Mouse (Mus musculus): ENCODE measurements around the gene Rnf212b. TPM values are rescaled to one million over a fixed set of nuclear protein-coding genes. Genes with fewer than 3 reads are reported as not detected.

Rnf212b gene
- polyA plus RNA-seq, 1 experiment from 2014 or later = not detected

GRCm38 (mm10) chr14:54876539-54877047, 62.7 kb downstream of the Rnf212b start:
- H3K4me1 ChIP-seq = peaks cover 15% of the 10 kb centered on the region
- H3K36me3 ChIP-seq = no peaks in the 10 kb centered on the region
- under 1% methylated on average over 66 of the region's 72 CpGs for whole genome bisulfite sequencing
- peak overlapping the region; percentile 78 for H3K9ac ChIP-seq
- peak overlapping the region; percentile 63; the same call in 1 of the 2 replicates for H3K27ac ChIP-seq
- peak overlapping the region; percentile 99 for H3K4me2 ChIP-seq (replicated peaks)
- H3K4me3 ChIP-seq = peak overlapping the region; percentile 71
- no peaks in the 10 kb centered on the region for H3K9me3 ChIP-seq
- ATAC-seq (ENCODE audit: insufficient number of reproducible peaks, insufficient read depth, low FRiP score, low TSS enrichment) = peak; percentile 84
- H3K27me3 ChIP-seq = peaks cover 18% of the 10 kb centered on the region; the same call in 1 of the 2 replicates

- H3K4me3 ChIP-seq = peak within 1 kb of the TSS; percentile 71
- no peaks in the 10 kb centered on the region for H3K36me3 ChIP-seq
- H3K27ac ChIP-seq = peak within 1 kb of the TSS; percentile 63; the same call in 1 of the 2 replicates
- H3K27me3 ChIP-seq = peaks cover 18% of the 10 kb centered on the region; the same call in 1 of the 2 replicates
- ATAC-seq (ENCODE audit: insufficient number of reproducible peaks, insufficient read depth, low FRiP score, low TSS enrichment) = peak; percentile 73
- H3K9me3 ChIP-seq = no peaks in the 10 kb centered on the region
- WGBS = 0% methylated on average over 58 of the region's 61 CpGs
- H3K9ac ChIP-seq = peak within 1 kb of the TSS; percentile 78
- peaks cover 15% of the 10 kb centered on the region for H3K4me1 ChIP-seq
- peak within 1 kb of the TSS; percentile 99 for H3K4me2 ChIP-seq (replicated peaks)
Observed at GRCm38 (mm10) chr14:54877048-54877715, 63.2 kb downstream of the Rnf212b start, which contains the start of gene Ppp1r3e. Gene Ppp1r3e, minus strand, starts transcription at chr14:54877550.

- WGBS = under 1% methylated on average over 27 of the region's 27 CpGs
- peak within 1 kb of the TSS; percentile 84 for H3K4me2 ChIP-seq (replicated peaks)
- H3K9me3 ChIP-seq = no peaks in the 10 kb centered on the region
- H3K4me3 ChIP-seq = peak within 1 kb of the TSS; percentile 66
- H3K27me3 ChIP-seq = 0 out of 2 replicates have a peak, but pooled peaks cover under 1% of the 10 kb centered on the region
- peak within 1 kb of the TSS; percentile 85 for H3K9ac ChIP-seq
- ATAC-seq (ENCODE audit: insufficient number of reproducible peaks, insufficient read depth, low FRiP score, low TSS enrichment) = peak; percentile 83
- peak within 1 kb of the TSS; percentile 94 for H3K27ac ChIP-seq
- peaks cover 20% of the 10 kb centered on the region; the same call in 1 of the 2 replicates for H3K36me3 ChIP-seq
- H3K4me1 ChIP-seq = peaks cover 18% of the 10 kb centered on the region
Observed at GRCm38 (mm10) chr14:54883154-54884021, 69.4 kb downstream of the Rnf212b start, which contains the start of the genes Bcl2l2 and Gm20521. Gene Bcl2l2, plus strand, starts transcription at chr14:54883377. Gene Gm20521, plus strand, starts transcription at chr14:54883441.

- 20% methylated on average over 21 of the region's 21 CpGs for WGBS
- ATAC-seq (ENCODE audit: insufficient number of reproducible peaks, insufficient read depth, low FRiP score, low TSS enrichment) = 0 out of 2 replicates have a peak, but pooled peaks have one; percentile 14
Observed at GRCm38 (mm10) chr14:54884022-54884712, 70.2 kb downstream of the Rnf212b start.

DNA sequence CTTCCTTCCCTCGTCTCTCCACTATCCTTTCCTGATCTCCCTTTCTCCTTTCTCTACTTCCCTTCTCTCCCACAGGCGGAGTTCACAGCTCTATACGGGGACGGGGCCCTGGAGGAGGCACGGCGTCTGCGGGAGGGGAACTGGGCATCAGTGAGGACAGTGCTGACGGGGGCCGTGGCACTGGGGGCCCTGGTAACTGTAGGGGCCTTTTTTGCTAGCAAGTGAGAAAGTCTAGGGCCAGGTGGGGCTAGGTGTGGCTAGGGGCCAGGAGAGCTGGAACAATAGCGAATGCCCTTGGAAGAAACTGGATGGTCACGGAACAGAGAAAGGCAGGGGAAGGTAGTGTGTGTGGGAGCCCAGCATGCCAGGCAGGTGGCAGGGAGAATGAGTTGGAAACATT, 71.4 kb downstream of the Rnf212b start:
- Histone ChIP-seq H3K4me2 (replicated peaks) (peak overlapping the region; percentile 84; the same call in 1 of the 2 replicates), H3K27ac (no peak overlapping the region), H3K27me3 (no peaks in the 10 kb centered on the region), H3K36me3 (peaks cover 20% of the 10 kb centered on the region; the same call in 1 of the 2 replicates), H3K9ac (0 out of 2 replicates have a peak overlapping the region, but pooled peaks have one; percentile 27), H3K4me1 (peaks cover 18% of the 10 kb centered on the region), H3K4me3 (no peak overlapping the region), H3K9me3 (no peaks in the 10 kb centered on the region)
- ATAC-seq (ENCODE audit: insufficient number of reproducible peaks, insufficient read depth, low FRiP score, low TSS enrichment) = no peak
- 89% methylated on average over 11 of the region's 11 CpGs for WGBS

More at GRCm38 (mm10) chr14:54884022-54884712, 70.2 kb downstream of the Rnf212b start:
- H3K9me3 ChIP-seq = no peaks in the 10 kb centered on the region
- peak overlapping the region; percentile 85 for H3K9ac ChIP-seq
- peaks cover 18% of the 10 kb centered on the region for H3K4me1 ChIP-seq
- H3K4me3 ChIP-seq = peak overlapping the region; percentile 66
- H3K27me3 ChIP-seq = no peaks in the 10 kb centered on the region
- H3K36me3 ChIP-seq = peaks cover 20% of the 10 kb centered on the region; the same call in 1 of the 2 replicates
- H3K4me2 ChIP-seq (replicated peaks) = peak overlapping the region; percentile 84
- H3K27ac ChIP-seq = peak overlapping the region; percentile 94

DNA sequence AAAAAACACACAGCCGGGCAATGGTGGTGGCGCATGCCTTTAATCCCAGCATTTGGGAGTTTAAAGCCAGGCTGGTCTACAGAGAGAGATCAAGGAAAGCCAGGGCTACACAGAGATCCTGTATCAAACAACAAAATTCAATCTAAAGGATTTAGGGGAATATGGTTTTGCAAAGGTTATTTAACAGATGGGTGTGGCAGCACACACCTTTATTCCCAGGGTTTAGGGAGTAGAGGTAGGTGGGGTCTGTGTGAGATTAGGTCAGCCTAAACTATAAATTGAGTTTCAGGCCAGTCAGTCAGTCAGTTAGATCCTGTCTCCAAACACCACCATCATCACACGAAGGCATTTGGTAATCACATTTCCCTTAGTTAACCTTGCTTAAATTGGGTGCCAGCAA, 78.3 kb downstream of the Rnf212b start, which contains the start of gene Pabpn1:
Gene Pabpn1, plus strand, starts transcription at position 301 of the 400 bp plus-strand sequence.
- ATAC-seq (ENCODE audit: insufficient number of reproducible peaks, insufficient read depth, low FRiP score, low TSS enrichment) = no peak
- Histone ChIP-seq H3K36me3 (peaks cover 17% of the 10 kb centered on the region), H3K9me3 (no peaks in the 10 kb centered on the region), H3K4me1 (peaks cover 12% of the 10 kb centered on the region; the same call in 1 of the 2 replicates), H3K9ac (0 out of 2 replicates have a peak within 1 kb of the TSS, but pooled peaks have one; percentile 6), H3K4me2 (replicated peaks) (peak within 1 kb of the TSS; percentile 43), H3K27me3 (no peaks in the 10 kb centered on the region), H3K27ac (peak within 1 kb of the TSS; percentile 73), H3K4me3 (peak within 1 kb of the TSS; percentile 96)
- WGBS = 90% methylated on average over 3 of the region's 3 CpGs

DNA sequence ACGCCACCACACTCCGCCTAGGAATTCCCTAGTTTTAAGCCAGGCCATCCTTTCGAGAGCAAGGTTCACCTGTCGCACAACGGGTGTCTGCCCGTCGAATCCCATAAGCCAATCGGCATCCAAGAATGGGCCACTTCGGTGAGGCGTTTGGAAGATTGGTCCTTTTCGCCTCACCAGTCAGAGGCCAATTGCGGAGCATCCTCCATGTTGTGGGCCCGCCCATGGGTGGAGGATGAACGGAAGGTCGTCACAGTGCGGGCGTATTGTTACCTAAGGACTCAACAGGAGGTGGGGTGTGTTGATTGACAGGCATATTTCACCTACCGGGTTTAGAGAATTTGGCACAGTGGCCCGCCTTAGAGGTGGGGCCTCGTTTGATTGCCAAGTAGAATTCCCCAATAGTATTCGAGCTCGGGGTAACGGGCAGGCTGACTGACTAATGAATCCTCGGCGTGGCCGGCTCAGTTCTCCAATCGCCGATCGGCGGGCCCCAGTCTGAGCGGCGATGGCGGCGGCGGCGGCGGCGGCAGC, 79.8 kb downstream of the Rnf212b start:
- Histone ChIP-seq H3K9ac (peak overlapping the region; percentile 99), H3K4me2 (replicated peaks) (peak overlapping the region; percentile 43), H3K9me3 (no peaks in the 10 kb centered on the region), H3K36me3 (peaks cover 30% of the 10 kb centered on the region), H3K27me3 (no peaks in the 10 kb centered on the region), H3K4me1 (peaks cover 12% of the 10 kb centered on the region; the same call in 1 of the 2 replicates), H3K27ac (peak overlapping the region; percentile 95), H3K4me3 (peak overlapping the region; percentile 96)
- peak; percentile 99 for ATAC-seq (ENCODE audit: insufficient number of reproducible peaks, insufficient read depth, low FRiP score, low TSS enrichment)
- WGBS = under 1% methylated on average over 38 of the region's 38 CpGs

DNA sequence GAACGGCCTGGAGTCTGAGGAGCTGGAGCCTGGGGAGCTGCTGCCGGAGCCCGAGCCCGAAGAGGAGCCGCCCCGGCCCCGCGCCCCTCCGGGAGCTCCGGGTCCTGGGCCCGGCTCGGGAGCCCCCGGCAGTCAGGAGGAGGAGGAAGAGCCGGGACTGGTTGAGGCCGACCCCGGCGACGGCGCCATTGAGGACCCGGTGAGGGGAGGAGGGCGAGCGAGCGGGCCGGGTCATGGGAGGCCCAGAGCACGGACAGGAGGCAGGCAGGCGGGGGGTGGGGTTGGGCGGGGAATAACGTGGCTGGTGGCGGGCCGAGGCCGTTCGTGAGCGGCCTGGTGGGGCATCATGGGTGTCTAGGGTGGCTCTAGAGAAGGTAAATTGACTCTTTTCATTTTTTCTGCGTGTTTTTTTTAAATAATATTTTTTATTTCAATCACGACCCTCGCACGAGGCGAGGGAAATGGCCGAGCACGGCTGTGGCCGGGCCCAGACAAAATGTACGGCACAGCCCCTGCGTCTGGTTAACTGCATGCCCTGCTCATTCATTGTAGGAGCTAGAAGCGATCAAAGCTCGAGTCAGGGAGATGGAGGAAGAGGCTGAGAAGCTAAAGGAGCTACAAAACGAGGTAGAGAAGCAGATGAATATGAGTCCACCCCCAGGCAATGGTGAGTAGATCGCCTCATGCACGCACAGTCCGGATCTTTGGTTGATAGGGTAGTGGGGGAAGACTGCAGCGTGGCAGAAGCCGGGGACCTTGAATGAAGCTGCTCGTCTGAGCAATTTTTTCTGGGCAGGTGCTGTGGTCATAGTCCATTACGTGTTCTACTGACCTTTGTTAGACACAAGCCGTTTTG, 80.6 kb downstream of the Rnf212b start:
- Histone ChIP-seq H3K36me3 (peaks cover 30% of the 10 kb centered on the region), H3K4me3 (peak overlapping the region; percentile 96), H3K27ac (peak overlapping the region; percentile 95), H3K9me3 (no peaks in the 10 kb centered on the region), H3K9ac (peak overlapping the region; percentile 99), H3K4me1 (peaks cover 12% of the 10 kb centered on the region; the same call in 1 of the 2 replicates), H3K4me2 (replicated peaks) (peak overlapping the region; percentile 67), H3K27me3 (no peaks in the 10 kb centered on the region)
- under 1% methylated on average over 53 of the region's 54 CpGs for WGBS
- ATAC-seq (ENCODE audit: insufficient number of reproducible peaks, insufficient read depth, low FRiP score, low TSS enrichment) = peak; percentile 37

- H3K4me1 ChIP-seq = peaks cover 12% of the 10 kb centered on the region; the same call in 1 of the 2 replicates
- H3K9me3 ChIP-seq = no peaks in the 10 kb centered on the region
- no peak overlapping the region for H3K27ac ChIP-seq
- 55% methylated on average over 2 of the region's 2 CpGs for WGBS
- no peak overlapping the region for H3K4me3 ChIP-seq
- peaks cover 30% of the 10 kb centered on the region for H3K36me3 ChIP-seq
- H3K4me2 ChIP-seq (replicated peaks) = no peak overlapping the region
- H3K9ac ChIP-seq = no peak overlapping the region
- no peak for ATAC-seq (ENCODE audit: insufficient number of reproducible peaks, insufficient read depth, low FRiP score, low TSS enrichment)
- no peaks in the 10 kb centered on the region for H3K27me3 ChIP-seq
Observed at GRCm38 (mm10) chr14:54897445-54897844, 83.5 kb downstream of the Rnf212b start.

GRCm38 (mm10) chr14:54900383-54900782, 86.4 kb downstream of the Rnf212b start:
- 1% methylated on average over 3 of the region's 3 CpGs for WGBS
- no peak overlapping the region for H3K9ac ChIP-seq
- peaks cover 45% of the 10 kb centered on the region for H3K36me3 ChIP-seq
- no peak overlapping the region for H3K27ac ChIP-seq
- H3K9me3 ChIP-seq = no peaks in the 10 kb centered on the region
- H3K4me1 ChIP-seq = 0 out of 2 replicates have a peak, but pooled peaks cover 7% of the 10 kb centered on the region
- H3K27me3 ChIP-seq = no peaks in the 10 kb centered on the region
- ATAC-seq (ENCODE audit: insufficient number of reproducible peaks, insufficient read depth, low FRiP score, low TSS enrichment) = peak; percentile 43; the same call in 1 of the 2 replicates
- no peak overlapping the region for H3K4me2 ChIP-seq (replicated peaks)
- H3K4me3 ChIP-seq = no peak overlapping the region
